Comparison of ENCODE assay signal across 8 mouse cellular contexts in genomic region chr11:84128943-84129798, GRCm38 (mm10). TPM values are rescaled to one million over a fixed set of nuclear protein-coding genes. Genes with fewer than 3 reads are reported as not detected.
DNase-seq lines count a peak whose midpoint lies in the region; ATAC-seq lines count a peak whose summit lies in the region.

Tada2a (minus strand) TSS chr11:84129600.
Acaca (plus strand) TSS chr11:84129672.

- no peaks in the 10 kb centered on the region for H3K27me3 ChIP-seq in intestine, embryonic 14.5 days (replicated peaks; ENCODE audit: control insufficient read depth, insufficient read depth, low read length)
- H3K27me3 ChIP-seq in midbrain, embryonic 11.5 days (ENCODE audit: control insufficient read depth, insufficient read depth, low read length) = no peaks in the 10 kb centered on the region

- intact Hi-C loops in gastrocnemius, postnatal 14 days (cut with DNase I; ENCODE audit: low total_unique reads) = no loop called here
- intact Hi-C loops in left cerebral cortex, postnatal 4 days (cut with DNase I) = no loop called here

- ATAC-seq in intestine, embryonic 14.5 days (replicated peaks; ENCODE audit: low FRiP score, low TSS enrichment, low read depth) = peak; percentile 91
- peak; percentile 94 for ATAC-seq in midbrain, embryonic 11.5 days (ENCODE audit: low FRiP score)

- under 1% methylated on average over 66 of the region's 83 CpGs for WGBS in intestine, embryonic 14.5 days
- under 1% methylated on average over 62 of the region's 83 CpGs for WGBS in midbrain, embryonic 11.5 days

- peak within 1 kb of the TSS; percentile 48 for H3K27ac ChIP-seq in intestine, embryonic 14.5 days (ENCODE audit: low read depth)
- H3K27ac ChIP-seq in midbrain, embryonic 11.5 days (ENCODE audit: low read depth, low read length) = no peak within 1 kb of the TSS

- peak; percentile 87 for DNase-seq in adrenal gland, adult 2 months
- peak; percentile 87 for DNase-seq in embryo, embryonic 10.5 days (ENCODE audit: low spot score)
- DNase-seq in gastrocnemius, postnatal 14 days = peak; percentile 74
- peak; percentile 89 for DNase-seq in intestine, embryonic 14.5 days (ENCODE audit: low spot score)
- DNase-seq in left cerebral cortex, postnatal 4 days = peak; percentile 79
- DNase-seq in midbrain, embryonic 11.5 days (ENCODE audit: low spot score, missing footprints) = peak; percentile 100
- peak; percentile 82 for DNase-seq in right cerebral cortex, postnatal 4 days
- DNase-seq in yolk sac, embryonic 10.5 days (ENCODE audit: low spot score) = peak; percentile 81

- peaks cover 25% of the 10 kb centered on the region for H3K36me3 ChIP-seq in intestine, embryonic 14.5 days (ENCODE audit: control insufficient read depth, insufficient read depth, low read length)
- H3K36me3 ChIP-seq in midbrain, embryonic 11.5 days (ENCODE audit: control insufficient read depth, insufficient read depth, low read length) = peaks cover 2% of the 10 kb centered on the region; the same call in 1 of the 2 replicates

- peak within 1 kb of the TSS; percentile 79 for H3K4me3 ChIP-seq in intestine, embryonic 14.5 days (ENCODE audit: low read depth, low read length)
- peak within 1 kb of the TSS; percentile 80 for H3K4me3 ChIP-seq in midbrain, embryonic 11.5 days (ENCODE audit: low read depth, low read length)

- H3K4me1 ChIP-seq in intestine, embryonic 14.5 days (replicated peaks; ENCODE audit: control insufficient read depth, insufficient read depth, low read length) = no peaks in the 10 kb centered on the region
- peaks cover 9% of the 10 kb centered on the region; the same call in 1 of the 2 replicates for H3K4me1 ChIP-seq in midbrain, embryonic 11.5 days (ENCODE audit: control insufficient read depth, insufficient read depth, low read length)

- no peaks in the 10 kb centered on the region for H3K9me3 ChIP-seq in intestine, embryonic 14.5 days (ENCODE audit: control insufficient read depth, low read length)
- H3K9me3 ChIP-seq in midbrain, embryonic 11.5 days (ENCODE audit: control insufficient read depth, low read length) = no peaks in the 10 kb centered on the region

- peak within 1 kb of the TSS; percentile 81 for H3K9ac ChIP-seq in intestine, embryonic 14.5 days (ENCODE audit: low read length)
- H3K9ac ChIP-seq in midbrain, embryonic 11.5 days (ENCODE audit: low read length) = peak within 1 kb of the TSS; percentile 86

- peak within 1 kb of the TSS; percentile 55 for H3K4me2 ChIP-seq in intestine, embryonic 14.5 days (ENCODE audit: low read length)
- H3K4me2 ChIP-seq in midbrain, embryonic 11.5 days = peak within 1 kb of the TSS; percentile 87

RNA-seq across cellular contexts. Expression of gene Tada2a, which starts in this region (rescaled TPM):
- 10 to 100 TPM; 12.5 to 16.3 TPM for total RNA-seq in adrenal gland, adult 2 months (2021)
- 2.6 and 3.1 TPM in 2 replicates for polyA plus RNA-seq in adrenal gland, adult 2 months (2012; rRNA removed)
- 10 to 100 TPM in 1 of 2 experiments, 1 to 10 TPM in 1; 8.4 to 11.2 TPM for total RNA-seq in gastrocnemius, postnatal 14 days (2021)
- polyA plus RNA-seq in intestine, embryonic 14.5 days (2014; fragmentation: Nextera tagmentation; extraction: Ambion mirVana) = 31.8 and 35.3 TPM in 2 replicates
- total RNA-seq in left cerebral cortex, postnatal 4 days (2021) = 10 to 100 TPM; 41.0 to 46.5 TPM
- 33.7 and 33.9 TPM in 2 replicates for polyA plus RNA-seq in midbrain, embryonic 11.5 days (2014; fragmentation: Nextera tagmentation; extraction: Ambion mirVana)

RNA-seq across cellular contexts. Expression of gene Acaca, which starts in this region (rescaled TPM):
- 100 to 1,000 TPM; 161 to 510 TPM for total RNA-seq in adrenal gland, adult 2 months (2021)
- 60.3 and 70.2 TPM in 2 replicates for polyA plus RNA-seq in adrenal gland, adult 2 months (2012; rRNA removed)
- 10 to 100 TPM in 1 of 2 experiments, 1 to 10 TPM in 1; 8.9 to 12.2 TPM for total RNA-seq in gastrocnemius, postnatal 14 days (2021)
- 23.6 and 25.8 TPM in 2 replicates for polyA plus RNA-seq in intestine, embryonic 14.5 days (2014; fragmentation: Nextera tagmentation; extraction: Ambion mirVana)
- total RNA-seq in left cerebral cortex, postnatal 4 days (2021) = 100 to 1,000 TPM; 186 to 187 TPM
- 29.9 and 32.6 TPM in 2 replicates for polyA plus RNA-seq in midbrain, embryonic 11.5 days (2014; fragmentation: Nextera tagmentation; extraction: Ambion mirVana)

Comparison
In these comparisons a context has a peak if more than half of its experiments do, and no peak if none do; other contexts are left out.
1. RNA of gene Acaca (total RNA-seq): 161 to 510 TPM in adrenal gland, adult 2 months and 186 to 187 TPM in left cerebral cortex, postnatal 4 days; 8.9 to 12.2 TPM in gastrocnemius, postnatal 14 days; every median in the first group is over 10 times any median in the second.
2. Peak in every context shown above with its lines, with median percentiles within 50 percentile points of each other: DNase-seq.